Mouse (Mus musculus): ENCODE results near the gene Wdr31.

- TF ChIP-seq CTCF (IDR thresholded peaks at IDR 0.05; ENCODE audit: extremely low read depth, insufficient read length, insufficient replicate concordance, low read depth, low read length) (no peak), POLR2A (IDR thresholded peaks at IDR 0.05; ENCODE audit: low read depth, low read length) (no peak)
Observed at GRCm38 (mm10) chr4:62502969-62503368, 32.3 kb upstream of the Wdr31 start.

Data from small intestine, adult 2 months (tissue).